Mouse (Mus musculus) liver, embryonic 13.5 days (tissue): ENCODE measurements around the gene Cops8. TPM values are rescaled to one million over a fixed set of nuclear protein-coding genes. Genes with fewer than 3 reads are reported as not detected.
A peak's percentile ranks its signal among the peaks of the same experiment; 100 is the strongest.

ENCODE experiments used
- ATAC-seq: fragments of 200-750 bp; cut with Nextera tagmentation; 2 replicates; pipeline ENCODE4 v1.8.0; 2017; ENCODE audit warnings: low read depth, mild to moderate bottlenecking, moderate number of reproducible peaks, moderate library complexity
- DNase-seq: peaks from one replicate; pipeline ENCODE4 v3.0.0; 2022
- H3K27ac ChIP-seq: fragments of 300-500 bp; sonication (generic); 2 replicates; pipeline ENCODE4 v1.5.1; 2015; ENCODE audit warnings: moderate library complexity, mild to moderate bottlenecking, inconsistent platforms
- H3K27me3 ChIP-seq: fragments of 300-500 bp; sonication (generic); 2 replicates; pipeline ENCODE4 v1.6.1; 2015; ENCODE audit warnings: mild to moderate bottlenecking, inconsistent platforms
- H3K36me3 ChIP-seq: fragments of 300-500 bp; sonication (generic); 2 replicates; pipeline ENCODE4 v1.6.1; 2015; ENCODE audit warnings: mild to moderate bottlenecking, inconsistent platforms
- H3K4me1 ChIP-seq: fragments of 300-500 bp; sonication (generic); replicated peaks from 2 replicates; pipeline ENCODE4 v1.6.1; 2015; ENCODE audit warnings: inconsistent platforms
- H3K4me2 ChIP-seq: fragments of 300-500 bp; sonication (generic); 2 replicates; pipeline ENCODE4 v1.6.1; 2015; ENCODE audit warnings: inconsistent platforms, mild to moderate bottlenecking, moderate library complexity
- H3K4me3 ChIP-seq: fragments of 300-500 bp; sonication (generic); replicated peaks from 2 replicates; pipeline ENCODE4 v1.5.1; 2015; ENCODE audit warnings: mild to moderate bottlenecking, inconsistent platforms
- H3K9ac ChIP-seq: fragments of 300-500 bp; sonication (generic); 2 replicates; pipeline ENCODE4 v1.6.1; 2015; ENCODE audit warnings: mild to moderate bottlenecking, inconsistent platforms
- H3K9me3 ChIP-seq: fragments of 300-500 bp; sonication (generic); replicated peaks from 2 replicates; pipeline ENCODE4 v1.6.1; 2016; ENCODE audit warnings: inconsistent platforms
- WGBS: fragments of 180-500 bp; shearing (Covaris S2); methylation state at CpG from one replicate; pipeline ENCODE4 v1.1.7; 2015; ENCODE audit not compliant: insufficient replicate concordance; 5-methylcytosine and 5-hydroxymethylcytosine counted together
- polyA plus RNA-seq: library from polyadenylated mRNA; unstranded; fragments of >200 nt; fragmentation: Nextera tagmentation; extraction: Ambion mirVana; gene quantifications from 2 replicates; pipeline ENCODE4 v1.2.1, GENCODE M21; 2015

The Cops8 gene
- polyA plus RNA-seq, 1 experiment from 2014 or later, result 65.4 TPM

DNA sequence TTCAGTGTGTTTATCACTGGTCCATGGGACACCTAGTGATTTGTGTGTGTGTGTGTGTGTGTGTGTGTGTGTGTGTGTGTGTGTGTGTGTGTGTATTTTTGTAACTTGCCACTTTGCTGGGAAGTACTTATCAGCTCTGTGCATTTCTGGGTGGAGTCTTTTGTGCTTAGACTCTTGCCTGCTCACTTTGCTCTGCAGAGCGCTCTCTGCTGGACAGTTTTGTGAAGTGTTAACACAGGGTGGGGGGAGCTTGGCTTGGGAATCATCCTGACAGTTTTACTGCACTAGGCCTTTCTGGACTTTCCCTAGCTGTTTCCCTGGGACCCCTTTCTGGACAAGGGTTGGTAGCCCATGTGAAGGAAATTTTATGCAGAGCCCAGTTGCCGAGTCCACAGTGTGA is 12.0 kb upstream of the Cops8 start:
- no peak overlapping the region for H3K27ac ChIP-seq

DNA sequence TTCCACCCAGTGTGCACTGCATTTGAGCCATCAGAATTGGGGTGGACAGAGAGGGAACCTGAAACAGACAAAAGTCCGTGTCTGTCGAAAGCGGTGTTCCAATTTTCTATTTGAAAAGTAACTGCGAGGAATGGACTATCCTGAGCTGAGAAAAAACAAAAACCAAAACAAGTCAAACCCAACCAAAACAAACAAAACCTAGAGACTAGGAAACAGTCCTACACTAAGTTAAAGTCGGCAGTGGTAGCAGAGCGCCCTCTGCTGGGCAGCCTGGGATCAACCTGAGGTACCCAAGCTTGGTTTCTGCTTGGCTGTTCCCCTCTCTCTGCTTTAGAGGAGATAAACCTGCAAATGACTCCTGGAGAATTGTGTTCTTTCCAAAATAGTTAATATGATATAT is 10.0 kb upstream of the Cops8 start:
- peak; percentile 38 for DNase-seq
- WGBS, result 21% methylated on average over 6 of the region's 6 CpGs
- Histone ChIP-seq H3K27ac (no peak overlapping the region), H3K4me2 (no peak overlapping the region), H3K4me1 (0 out of 2 replicates have a peak, but pooled peaks cover 8% of the 10 kb centered on the region), H3K36me3 (no peaks in the 10 kb centered on the region), H3K27me3 (no peaks in the 10 kb centered on the region), H3K9me3 (no peaks in the 10 kb centered on the region), H3K9ac (no peak overlapping the region), H3K4me3 (no peak overlapping the region)
- no peak for ATAC-seq

More for the DNA sequence above, 12.0 kb upstream of the Cops8 start:
- DNase-seq (no peak), ATAC-seq (peak; percentile 76)
- WGBS, result 45% methylated on average over 2 of the region's 2 CpGs
- no peaks in the 10 kb centered on the region for H3K36me3 ChIP-seq
- no peak overlapping the region for H3K4me3 ChIP-seq
- H3K9ac ChIP-seq, result no peak overlapping the region
- no peaks in the 10 kb centered on the region for H3K27me3 ChIP-seq
- H3K4me1 ChIP-seq, result 0 out of 2 replicates have a peak, but pooled peaks cover 8% of the 10 kb centered on the region
- H3K4me2 ChIP-seq, result no peak overlapping the region
- no peaks in the 10 kb centered on the region for H3K9me3 ChIP-seq

- ATAC-seq, result no peak
- Histone ChIP-seq H3K27ac (no peak overlapping the region), H3K4me2 (no peak overlapping the region), H3K9me3 (no peaks in the 10 kb centered on the region), H3K36me3 (no peaks in the 10 kb centered on the region), H3K9ac (no peak overlapping the region), H3K4me3 (no peak overlapping the region), H3K4me1 (peaks cover 7% of the 10 kb centered on the region; the same call in 1 of the 2 replicates), H3K27me3 (peaks cover 3% of the 10 kb centered on the region; the same call in 1 of the 2 replicates)
- no peak for DNase-seq
- 20% methylated on average over 3 of the region's 3 CpGs for WGBS
Observed at GRCm38 (mm10) chr1:90599226-90599625, 3.6 kb upstream of the Cops8 start.

GRCm38 (mm10) chr1:90601096-90601495 is 1.7 kb upstream of the Cops8 start:
- Histone ChIP-seq H3K9me3 (no peaks in the 10 kb centered on the region), H3K36me3 (peaks cover 10% of the 10 kb centered on the region), H3K4me1 (peaks cover 14% of the 10 kb centered on the region), H3K27ac (no peak overlapping the region), H3K9ac (no peak overlapping the region), H3K27me3 (peaks cover 3% of the 10 kb centered on the region; the same call in 1 of the 2 replicates), H3K4me2 (no peak overlapping the region), H3K4me3 (no peak overlapping the region)
- no peak for DNase-seq
- ATAC-seq, result no peak
- 72% methylated on average over 3 of the region's 3 CpGs for WGBS

DNA sequence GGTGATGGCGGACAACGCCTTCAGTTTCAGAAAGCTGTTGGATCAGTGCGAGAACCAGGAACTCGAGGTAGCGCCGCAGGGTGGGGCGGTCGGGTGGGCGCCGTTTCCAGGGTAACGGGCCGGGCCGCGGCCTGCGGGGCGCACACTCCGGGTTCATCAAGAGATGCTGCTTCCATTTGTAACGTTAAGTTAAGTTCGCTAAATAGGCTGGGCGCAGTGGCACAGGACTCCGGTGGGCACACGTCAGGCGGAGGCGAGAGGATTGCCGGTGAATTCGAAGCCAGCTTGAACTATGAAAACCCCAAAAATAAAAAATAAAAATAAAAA is 743 bp downstream of the Cops8 start:
- DNase-seq, result no peak
- H3K36me3 ChIP-seq, result peaks cover 31% of the 10 kb centered on the region
- H3K4me3 ChIP-seq, result peak overlapping the region; percentile 85
- H3K4me2 ChIP-seq, result peak overlapping the region; percentile 77
- ATAC-seq, result peak; percentile 52; the same call in 1 of the 2 replicates
- H3K9ac ChIP-seq, result peak overlapping the region; percentile 84
- peaks cover 2% of the 10 kb centered on the region; the same call in 1 of the 2 replicates for H3K27me3 ChIP-seq
- H3K4me1 ChIP-seq, result peaks cover 14% of the 10 kb centered on the region
- H3K27ac ChIP-seq, result peak overlapping the region; percentile 71
- under 1% methylated on average over 26 of the region's 26 CpGs for WGBS
- H3K9me3 ChIP-seq, result no peaks in the 10 kb centered on the region

DNA sequence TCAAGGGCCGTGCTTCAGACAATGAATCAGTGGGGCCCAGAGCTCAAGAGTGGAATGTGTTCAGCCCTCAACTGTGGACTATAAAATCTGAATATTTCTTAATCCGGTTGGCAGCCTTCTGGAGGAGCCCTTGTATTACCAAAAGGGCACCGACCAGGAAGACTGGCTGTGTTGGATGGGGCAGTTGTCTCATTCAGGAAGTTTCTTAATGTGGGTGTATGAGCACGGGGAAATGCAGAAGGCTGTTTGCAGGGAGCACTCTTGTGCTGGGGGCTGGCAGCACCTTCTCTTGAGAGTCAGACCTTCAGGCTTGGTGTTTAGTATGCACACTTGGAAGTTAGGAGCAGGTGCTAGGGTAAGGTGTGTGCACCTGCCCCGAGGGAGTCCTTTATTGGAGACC is 6.6 kb downstream of the Cops8 start:
- Histone ChIP-seq H3K4me2 (no peak overlapping the region), H3K27ac (no peak overlapping the region), H3K4me3 (no peak overlapping the region), H3K9ac (no peak overlapping the region), H3K9me3 (no peaks in the 10 kb centered on the region), H3K4me1 (peaks cover 6% of the 10 kb centered on the region), H3K27me3 (no peaks in the 10 kb centered on the region), H3K36me3 (peaks cover 86% of the 10 kb centered on the region)
- ATAC-seq (no peak), DNase-seq (no peak)
- 73% methylated on average over 5 of the region's 5 CpGs for WGBS

DNA sequence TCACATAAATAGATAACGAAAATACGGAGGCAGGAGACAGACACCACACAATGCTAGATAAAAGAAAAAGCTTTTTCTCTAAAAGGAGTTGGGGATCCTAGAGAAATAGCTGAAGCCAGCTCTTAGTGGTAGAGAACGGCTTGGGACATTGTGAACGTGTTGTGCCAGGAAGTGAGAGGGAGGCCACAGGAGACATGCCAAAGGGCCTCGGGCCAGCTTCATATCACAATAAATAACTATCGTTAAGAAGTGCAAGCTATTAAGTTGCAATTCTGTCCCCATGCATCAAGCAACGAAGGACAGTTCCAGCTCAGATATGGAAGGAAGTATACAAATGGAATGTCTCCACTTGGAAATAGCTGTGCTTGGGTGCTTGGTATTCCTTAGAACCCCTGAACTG is 14.5 kb downstream of the Cops8 start:
- Histone ChIP-seq H3K9me3 (no peaks in the 10 kb centered on the region), H3K36me3 (peaks cover 19% of the 10 kb centered on the region), H3K9ac (no peak overlapping the region), H3K27ac (no peak overlapping the region), H3K27me3 (no peaks in the 10 kb centered on the region), H3K4me2 (no peak overlapping the region), H3K4me1 (no peaks in the 10 kb centered on the region), H3K4me3 (no peak overlapping the region)
- ATAC-seq, result no peak
- DNase-seq, result no peak
- WGBS, result 73% methylated on average over 7 of the region's 7 CpGs

GRCm38 (mm10) chr1:90633415-90634030 is 30.7 kb downstream of the Cops8 start:
- Histone ChIP-seq H3K9ac (no peak overlapping the region), H3K4me2 (no peak overlapping the region), H3K27me3 (no peaks in the 10 kb centered on the region), H3K4me1 (no peaks in the 10 kb centered on the region), H3K36me3 (no peaks in the 10 kb centered on the region), H3K4me3 (no peak overlapping the region), H3K27ac (no peak overlapping the region), H3K9me3 (no peaks in the 10 kb centered on the region)
- WGBS, result 55% methylated on average over 6 of the region's 6 CpGs
- DNase-seq (no peak), ATAC-seq (no peak)

- no peak overlapping the region for H3K27ac ChIP-seq
- ATAC-seq (no peak), DNase-seq (no peak)
- no peak overlapping the region for H3K4me2 ChIP-seq
- H3K36me3 ChIP-seq, result no peaks in the 10 kb centered on the region
- 37% methylated on average over 3 of the region's 3 CpGs for WGBS
- no peak overlapping the region for H3K4me3 ChIP-seq
- H3K9ac ChIP-seq, result no peak overlapping the region
- H3K4me1 ChIP-seq, result no peaks in the 10 kb centered on the region
- H3K9me3 ChIP-seq, result no peaks in the 10 kb centered on the region
- H3K27me3 ChIP-seq, result no peaks in the 10 kb centered on the region
Observed at GRCm38 (mm10) chr1:90634205-90634745, 31.5 kb downstream of the Cops8 start.

DNA sequence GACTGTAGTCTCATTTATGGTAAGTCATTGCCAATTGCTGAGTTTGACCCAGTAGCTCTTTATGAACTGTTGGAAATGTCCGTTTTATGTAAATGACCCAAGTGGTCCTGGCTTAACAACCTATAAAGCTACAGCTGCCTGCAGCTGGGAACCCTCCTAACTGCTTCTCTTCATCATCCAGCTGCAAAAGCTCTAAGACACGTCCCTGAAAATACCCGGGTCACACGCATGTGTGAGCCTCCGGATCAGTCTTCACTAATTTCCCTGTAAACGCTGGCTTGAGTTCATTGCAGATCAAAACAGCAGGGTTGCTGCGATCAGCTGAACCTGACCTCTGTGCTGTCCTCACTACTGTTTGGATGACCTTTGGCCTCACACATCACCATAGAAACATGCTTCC is 35.6 kb downstream of the Cops8 start:
- Histone ChIP-seq H3K4me2 (no peak overlapping the region), H3K9me3 (no peaks in the 10 kb centered on the region), H3K4me3 (no peak overlapping the region), H3K27me3 (no peaks in the 10 kb centered on the region), H3K9ac (no peak overlapping the region), H3K36me3 (no peaks in the 10 kb centered on the region), H3K27ac (no peak overlapping the region), H3K4me1 (no peaks in the 10 kb centered on the region)
- WGBS, result 54% methylated on average over 7 of the region's 7 CpGs
- ATAC-seq, result no peak
- no peak for DNase-seq

DNA sequence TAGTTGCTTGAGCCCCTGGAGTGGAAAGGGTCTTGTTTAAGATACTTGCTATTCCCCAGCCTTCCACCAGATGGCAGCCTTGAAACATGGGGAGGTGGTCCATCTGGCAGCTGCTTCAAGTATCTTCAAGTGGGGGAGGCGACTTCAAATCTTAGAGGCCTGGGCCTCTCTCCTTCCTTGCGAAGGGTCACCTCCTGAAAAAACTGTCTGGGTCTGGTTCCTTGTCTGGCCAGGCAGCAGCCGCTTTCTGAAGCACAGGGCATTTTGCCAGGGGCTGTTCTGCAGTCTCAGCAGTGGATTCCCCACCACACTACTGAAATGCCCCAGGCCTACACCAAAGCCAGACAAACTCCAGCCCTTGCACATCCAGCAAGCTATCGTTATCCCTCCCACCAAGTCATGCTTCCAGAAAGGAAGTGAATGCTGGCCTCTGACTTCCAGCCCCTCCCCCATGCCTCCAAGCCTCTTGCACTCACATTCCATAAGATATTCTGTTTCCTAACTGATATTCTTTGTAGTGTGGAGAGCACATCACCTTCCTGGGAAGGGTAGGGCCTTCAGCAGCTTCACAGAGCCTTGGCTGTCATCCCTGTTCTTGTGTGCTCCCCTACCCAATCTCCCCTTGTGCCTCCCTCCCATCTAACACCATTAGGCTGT is 48.1 kb downstream of the Cops8 start:
- Histone ChIP-seq H3K36me3 (no peaks in the 10 kb centered on the region), H3K27ac (peak overlapping the region; percentile 19; the same call in 1 of the 2 replicates), H3K4me3 (no peak overlapping the region), H3K9ac (no peak overlapping the region), H3K9me3 (no peaks in the 10 kb centered on the region), H3K27me3 (no peaks in the 10 kb centered on the region), H3K4me2 (no peak overlapping the region), H3K4me1 (no peaks in the 10 kb centered on the region)
- 11% methylated on average over 4 of the region's 4 CpGs for WGBS
- ATAC-seq, result peak; percentile 55; the same call in 1 of the 2 replicates
- peak; percentile 17 for DNase-seq

DNA sequence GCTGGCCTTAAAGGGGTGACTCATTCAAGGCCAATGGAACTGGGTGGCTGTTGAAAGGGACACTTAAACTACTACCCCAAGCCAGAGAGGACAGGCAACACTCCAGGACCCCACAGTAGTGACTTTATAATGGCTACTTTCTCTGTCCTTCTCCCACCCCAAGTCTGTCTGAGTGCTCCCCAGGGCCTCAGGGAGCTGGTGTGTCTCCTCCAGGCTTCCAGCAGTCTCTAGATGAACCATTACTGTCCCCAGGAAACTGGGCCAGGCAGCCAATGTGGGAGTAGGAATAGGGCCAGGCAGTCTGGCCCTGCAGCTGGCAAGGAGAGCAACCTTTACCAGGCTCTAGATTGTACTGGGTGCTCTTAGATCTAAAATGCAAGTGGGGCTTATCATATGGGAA is 49.0 kb downstream of the Cops8 start:
- Histone ChIP-seq H3K9ac (no peak overlapping the region), H3K36me3 (no peaks in the 10 kb centered on the region), H3K4me3 (no peak overlapping the region), H3K27ac (0 out of 2 replicates have a peak overlapping the region, but pooled peaks have one; percentile 19), H3K27me3 (no peaks in the 10 kb centered on the region), H3K9me3 (no peaks in the 10 kb centered on the region), H3K4me1 (no peaks in the 10 kb centered on the region), H3K4me2 (no peak overlapping the region)
- DNase-seq, result no peak
- ATAC-seq, result no peak
